Mouse (Mus musculus): Measurements from ENCODE around the gene Scarf1. TPM values are rescaled to one million over a fixed set of nuclear protein-coding genes. Genes with fewer than 3 reads are reported as not detected.

Gene Scarf1
- polyA plus RNA-seq, 1 experiment: 0.11 TPM

DNA sequence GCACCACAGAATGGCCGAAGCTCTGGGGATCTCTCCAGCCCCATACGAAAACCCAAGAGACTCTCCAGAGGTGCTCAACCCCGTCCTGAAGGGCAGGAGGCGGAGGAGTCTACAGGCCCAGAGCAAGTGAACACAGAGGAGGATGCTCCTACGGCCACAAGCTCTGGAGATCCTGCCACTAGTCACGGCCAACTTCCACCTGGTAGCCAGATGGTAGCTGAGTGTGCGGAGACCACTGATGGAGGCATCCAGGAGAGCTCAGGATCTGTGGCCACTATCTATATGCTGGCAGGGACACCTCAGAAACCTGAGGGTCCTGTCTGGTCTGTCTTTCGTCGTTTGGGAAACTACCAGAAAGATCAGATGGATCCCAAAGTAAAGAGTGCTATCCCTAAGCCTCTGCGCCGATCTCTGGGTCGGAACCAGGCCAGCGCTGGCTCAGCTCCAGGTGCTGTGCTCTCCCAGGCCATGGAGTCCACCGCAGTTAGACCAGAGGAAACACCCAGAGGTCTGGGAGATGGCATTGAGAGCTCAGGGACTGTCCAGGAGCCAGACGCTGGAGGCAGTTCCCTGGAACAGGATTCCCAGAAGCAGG, 12.3 kb downstream of the Scarf1 start:
- no peaks in the 10 kb centered on the region for H3K79me3 ChIP-seq (ENCODE audit: low read depth)
- no peaks in the 10 kb centered on the region for H3K27me3 ChIP-seq (ENCODE audit: control insufficient read depth, insufficient read depth, insufficient read length)
- H3K36me3 ChIP-seq (ENCODE audit: control insufficient read depth, insufficient read depth): no peaks in the 10 kb centered on the region
- no peak for TF ChIP-seq USF1 (IDR thresholded peaks at IDR 0.05; ENCODE audit: low read depth)
- no peak for TF ChIP-seq MYOG (IDR thresholded peaks at IDR 0.05; ENCODE audit: control insufficient read depth, extremely low read depth, insufficient read length)
- TF ChIP-seq MYOD1 (IDR thresholded peaks at IDR 0.05; ENCODE audit: control insufficient read depth, insufficient read length, low read depth): no peak
- no peak for TF ChIP-seq FOSL1 (IDR thresholded peaks at IDR 0.05; ENCODE audit: insufficient read depth, low read length, poor library complexity, severe bottlenecking)
- no peak for TF ChIP-seq MAX (IDR thresholded peaks at IDR 0.05)
- TF ChIP-seq CTCF (IDR thresholded peaks at IDR 0.05; ENCODE audit: control insufficient read depth, insufficient read depth, insufficient read length): no peak
- no peak for TF ChIP-seq CEBPB (IDR thresholded peaks at IDR 0.05; ENCODE audit: low read depth)
- H3ac ChIP-seq (ENCODE audit: control insufficient read depth, insufficient read length, low read depth): no peak overlapping the region
- no peaks in the 10 kb centered on the region for H3K79me2 ChIP-seq (ENCODE audit: control insufficient read depth, insufficient read depth)
- no peak overlapping the region for H3K4me3 ChIP-seq (ENCODE audit: insufficient read depth, poor library complexity, severe bottlenecking)

DNA sequence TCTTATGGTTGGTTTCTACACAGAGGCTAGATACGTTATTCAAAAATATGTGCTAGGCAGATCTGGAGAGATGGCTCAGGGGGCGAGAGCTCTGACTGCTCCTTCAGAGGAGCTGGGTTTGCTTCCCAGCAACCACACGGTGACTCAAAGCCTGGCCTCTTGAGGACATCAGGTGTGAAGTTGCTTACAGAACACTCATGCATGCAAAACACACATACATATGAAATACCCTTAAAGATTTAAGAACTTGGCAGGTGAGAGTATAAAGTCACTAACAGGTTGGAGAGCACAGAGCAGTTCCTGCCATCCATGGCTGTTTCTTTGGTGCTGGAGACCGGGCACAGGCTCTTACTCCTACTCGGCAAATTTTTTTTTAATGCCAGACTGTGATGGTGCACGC, 13.6 kb downstream of the Scarf1 start:
- no peaks in the 10 kb centered on the region for H3K27me3 ChIP-seq (ENCODE audit: control insufficient read depth, insufficient read depth, insufficient read length)
- no peaks in the 10 kb centered on the region for H3K79me3 ChIP-seq (ENCODE audit: low read depth)
- no peak overlapping the region for H3ac ChIP-seq (ENCODE audit: control insufficient read depth, insufficient read length, low read depth)
- TF ChIP-seq MYOD1 (IDR thresholded peaks at IDR 0.05; ENCODE audit: control insufficient read depth, insufficient read length, low read depth) (no peak), CTCF (IDR thresholded peaks at IDR 0.05; ENCODE audit: control insufficient read depth, insufficient read depth, insufficient read length) (no peak), MYOG (IDR thresholded peaks at IDR 0.05; ENCODE audit: control insufficient read depth, extremely low read depth, insufficient read length) (no peak), CEBPB (IDR thresholded peaks at IDR 0.05; ENCODE audit: low read depth) (no peak), USF1 (IDR thresholded peaks at IDR 0.05; ENCODE audit: low read depth) (no peak)
- no peaks in the 10 kb centered on the region for H3K36me3 ChIP-seq (ENCODE audit: control insufficient read depth, insufficient read depth)
- H3K79me2 ChIP-seq (ENCODE audit: control insufficient read depth, insufficient read depth): no peaks in the 10 kb centered on the region
- no peak overlapping the region for H3K4me3 ChIP-seq (ENCODE audit: insufficient read depth, poor library complexity, severe bottlenecking)

DNA sequence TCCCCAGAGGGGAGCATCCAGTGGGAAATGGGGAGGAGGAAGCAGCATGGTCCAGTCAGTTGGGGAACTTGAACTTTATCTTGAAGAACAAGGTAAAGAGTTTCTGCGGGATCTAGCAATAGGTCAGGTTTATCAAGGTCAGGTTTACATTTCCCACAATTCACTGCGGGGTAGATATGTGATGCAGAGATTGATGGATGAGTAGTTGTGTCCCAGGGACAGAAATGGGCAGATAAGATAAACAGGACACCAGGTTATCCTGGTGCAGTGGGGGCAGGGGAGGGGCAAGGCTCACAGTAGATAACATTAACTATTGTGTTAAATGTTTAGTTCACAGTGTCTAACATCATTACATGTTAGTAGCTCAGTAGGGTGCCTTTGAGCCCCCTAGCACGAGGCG, 16.4 kb downstream of the Scarf1 start:
- Histone ChIP-seq H3K79me3 (ENCODE audit: low read depth) (no peaks in the 10 kb centered on the region), H3K36me3 (ENCODE audit: control insufficient read depth, insufficient read depth) (no peaks in the 10 kb centered on the region), H3ac (ENCODE audit: control insufficient read depth, insufficient read length, low read depth) (no peak overlapping the region), H3K79me2 (ENCODE audit: control insufficient read depth, insufficient read depth) (no peaks in the 10 kb centered on the region), H3K4me3 (ENCODE audit: insufficient read depth, poor library complexity, severe bottlenecking) (no peak overlapping the region), H3K27me3 (ENCODE audit: control insufficient read depth, insufficient read depth, insufficient read length) (no peaks in the 10 kb centered on the region)
- TF ChIP-seq FOSL1 (IDR thresholded peaks at IDR 0.05; ENCODE audit: insufficient read depth, low read length, poor library complexity, severe bottlenecking) (no peak), CEBPB (IDR thresholded peaks at IDR 0.05; ENCODE audit: low read depth) (no peak), CTCF (IDR thresholded peaks at IDR 0.05; ENCODE audit: control insufficient read depth, insufficient read depth, insufficient read length) (no peak), MAX (IDR thresholded peaks at IDR 0.05) (no peak), MYOD1 (IDR thresholded peaks at IDR 0.05; ENCODE audit: control insufficient read depth, insufficient read length, low read depth) (no peak), USF1 (IDR thresholded peaks at IDR 0.05; ENCODE audit: low read depth) (no peak), MYOG (IDR thresholded peaks at IDR 0.05; ENCODE audit: control insufficient read depth, extremely low read depth, insufficient read length) (no peak)

DNA sequence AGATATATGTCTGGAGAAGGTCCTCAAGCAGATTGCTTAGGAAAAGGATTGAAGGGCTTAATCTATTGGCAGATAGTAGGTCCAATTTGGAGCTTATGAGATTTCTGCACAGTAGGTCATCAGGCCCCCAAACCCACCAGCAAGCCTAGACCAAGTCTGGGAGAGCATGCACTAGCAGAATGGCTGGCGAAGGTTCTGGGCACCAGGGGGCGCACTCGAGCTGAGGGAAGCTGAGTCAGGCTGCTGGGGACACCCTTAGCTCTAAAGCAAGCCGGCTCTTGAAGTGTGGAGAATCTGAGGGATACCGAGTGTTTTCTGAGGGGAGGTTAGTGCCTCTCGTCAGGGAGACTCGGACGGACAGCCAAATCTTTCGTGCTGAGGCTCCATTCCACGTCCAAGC, 17.0 kb downstream of the Scarf1 start:
- no peaks in the 10 kb centered on the region for H3K79me3 ChIP-seq (ENCODE audit: low read depth)
- no peaks in the 10 kb centered on the region for H3K79me2 ChIP-seq (ENCODE audit: control insufficient read depth, insufficient read depth)
- H3K27me3 ChIP-seq (ENCODE audit: control insufficient read depth, insufficient read depth, insufficient read length): no peaks in the 10 kb centered on the region
- H3ac ChIP-seq (ENCODE audit: control insufficient read depth, insufficient read length, low read depth): peak overlapping the region; percentile 86
- peak; percentile 97 for TF ChIP-seq CTCF (IDR thresholded peaks at IDR 0.05; ENCODE audit: control insufficient read depth, insufficient read depth, insufficient read length)
- TF ChIP-seq MYOD1 (IDR thresholded peaks at IDR 0.05; ENCODE audit: control insufficient read depth, insufficient read length, low read depth): no peak
- TF ChIP-seq MAX (IDR thresholded peaks at IDR 0.05): peak; percentile 61
- no peaks in the 10 kb centered on the region for H3K36me3 ChIP-seq (ENCODE audit: control insufficient read depth, insufficient read depth)
- peak overlapping the region; percentile 56 for H3K4me3 ChIP-seq (ENCODE audit: insufficient read depth, poor library complexity, severe bottlenecking)

DNA sequence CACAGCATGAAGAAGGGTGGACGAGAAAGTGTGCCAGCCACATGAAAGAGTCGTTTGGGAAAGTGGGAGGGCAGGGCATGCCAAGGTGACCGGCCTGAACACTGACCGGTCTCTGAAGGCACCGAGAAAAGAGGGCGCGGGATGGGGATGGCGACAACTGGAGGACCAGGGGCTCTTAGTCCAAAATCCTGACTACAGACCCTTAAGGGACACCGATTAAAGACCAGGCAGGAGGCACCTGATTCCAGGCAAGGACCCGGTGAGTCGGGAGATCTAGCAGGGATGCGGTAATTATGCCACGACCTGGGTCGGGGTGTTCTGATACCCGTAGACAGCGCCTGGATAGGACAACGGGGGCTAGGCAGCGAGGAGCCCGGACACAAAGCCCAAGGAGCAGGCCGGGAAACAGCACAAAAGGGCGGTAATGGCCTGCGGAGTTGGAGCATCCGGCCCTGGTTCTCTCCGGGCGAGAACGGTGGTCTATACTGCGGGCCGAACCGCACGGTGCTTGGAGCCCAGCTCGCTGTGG, 17.6 kb downstream of the Scarf1 start:
- H3K36me3 ChIP-seq (ENCODE audit: control insufficient read depth, insufficient read depth): no peaks in the 10 kb centered on the region
- H3K27me3 ChIP-seq (ENCODE audit: control insufficient read depth, insufficient read depth, insufficient read length): no peaks in the 10 kb centered on the region
- TF ChIP-seq MAX (IDR thresholded peaks at IDR 0.05): no peak
- TF ChIP-seq USF1 (IDR thresholded peaks at IDR 0.05; ENCODE audit: low read depth): no peak
- TF ChIP-seq MYOG (IDR thresholded peaks at IDR 0.05; ENCODE audit: control insufficient read depth, extremely low read depth, insufficient read length): no peak
- TF ChIP-seq CEBPB (IDR thresholded peaks at IDR 0.05; ENCODE audit: low read depth): no peak
- no peaks in the 10 kb centered on the region for H3K79me3 ChIP-seq (ENCODE audit: low read depth)
- H3K79me2 ChIP-seq (ENCODE audit: control insufficient read depth, insufficient read depth): no peaks in the 10 kb centered on the region
- H3ac ChIP-seq (ENCODE audit: control insufficient read depth, insufficient read length, low read depth): peak overlapping the region; percentile 86
- peak overlapping the region; percentile 56 for H3K4me3 ChIP-seq (ENCODE audit: insufficient read depth, poor library complexity, severe bottlenecking)
